Mouse (Mus musculus) leukemia stem cell, adult 10-12 weeks (primary cell): Measurements from ENCODE around the gene Phf24. TPM values are rescaled to one million over a fixed set of nuclear protein-coding genes. Genes with fewer than 3 reads are reported as not detected.

ENCODE experiments used
- polyA plus RNA-seq: library from polyadenylated mRNA; stranded (reverse); fragments of >175 nt; gene quantifications from 2 replicates; pipeline ENCODE4 v1.2.3, GENCODE M21; 2012; ENCODE audit warnings: low replicate concordance

Gene Phf24
- 0.08 and 0.27 TPM in 2 replicates for polyA plus RNA-seq

GRCm38 (mm10) chr4:42916617-42917401 lies at the start of gene Phf24:
Gene Phf24, plus strand, starts transcription at chr4:42916660.

GRCm38 (mm10) chr4:42874134-42874533 lies 42.3 kb upstream of the Phf24 start, which contains the start of gene Fam205c:
Gene Fam205c, minus strand, starts transcription at chr4:42874234.

GRCm38 (mm10) chr4:42949676-42950051 lies 33.2 kb downstream of the Phf24 start, which contains the start of gene Dnajb5:
Gene Dnajb5, plus strand, starts transcription at chr4:42949814.

GRCm38 (mm10) chr4:42969304-42969703 lies 52.8 kb downstream of the Phf24 start, which contains the start of gene 1700022I11Rik:
Gene 1700022I11Rik, plus strand, starts transcription at chr4:42969604.

Other genes starting within 250 kb of the Phf24 start
- gene 4930578G10Rik, start 181.1 kb upstream of the Phf24 start, polyA plus RNA-seq: not detected in 2 replicates
- 0.87 TPM in 1 of 2 replicates, not detected in the other for gene Ccl19, start 160.1 kb upstream of the Phf24 start, polyA plus RNA-seq
- 11.3 TPM in 1 of 2 replicates, not detected in the other for gene Ccl21a, start 142.7 kb upstream of the Phf24 start, polyA plus RNA-seq
- not detected in 2 replicates for gene Fam205a1, start 62.8 kb upstream of the Phf24 start, polyA plus RNA-seq
- not detected in 2 replicates for gene Gm12394, start 59.9 kb upstream of the Phf24 start, polyA plus RNA-seq
- gene Fam205c, start 42.4 kb upstream of the Phf24 start, polyA plus RNA-seq: not detected in 2 replicates
- 3.8 and 6.3 TPM in 2 replicates for gene Dnajb5, start 33.2 kb downstream of the Phf24 start, polyA plus RNA-seq
- gene 1700022I11Rik, start 52.9 kb downstream of the Phf24 start, polyA plus RNA-seq: not detected in 2 replicates
- gene Vcp, start 83.8 kb downstream of the Phf24 start, polyA plus RNA-seq: 212 TPM in 2 replicates
- 6.0 and 12.1 TPM in 2 replicates for gene Fancg, start 93.8 kb downstream of the Phf24 start, polyA plus RNA-seq
- 14.3 and 29.6 TPM in 2 replicates for gene Pigo, start 109.2 kb downstream of the Phf24 start, polyA plus RNA-seq
- gene Stoml2, start 115.0 kb downstream of the Phf24 start, polyA plus RNA-seq: 119 and 202 TPM in 2 replicates
- 33.3 and 36.9 TPM in 2 replicates for gene Fam214b, start 129.6 kb downstream of the Phf24 start, polyA plus RNA-seq
- gene Unc13b, start 142.3 kb downstream of the Phf24 start, polyA plus RNA-seq: 0.35 TPM in 1 of 2 replicates, not detected in the other